Mouse (Mus musculus) granulocyte monocyte progenitor cell, adult 5-6 weeks (primary cell): ENCODE results near the gene Sgf29. TPM values are rescaled to one million over a fixed set of nuclear protein-coding genes. Genes with fewer than 3 reads are reported as not detected.

ENCODE experiments used
- ATAC-seq: replicated peaks from 2 replicates; pipeline ENCODE4 v1.8.0; 2016; ENCODE audit warnings: mild to moderate bottlenecking, moderate TSS enrichment, inconsistent platforms; ENCODE audit not compliant: poor library complexity, severe bottlenecking
- total RNA-seq, 2 experiments: library from RNA; stranded (forward) in 1 of 2; stranded (reverse) in 1 of 2; fragments of 200-712, 200-1000 nt in 1 of 2; fragments of >200 nt in 1 of 2; fragmentation: Nextera tagmentation in 1 of 2; gene quantifications; 2 replicates each; pipeline ENCODE4 v1.2.3; 2014 to 2017

Gene Sgf29
- total RNA-seq, 2 experiments from 2014 or later = 79.1 to 133 TPM

GRCm38 (mm10) chr7:126678545-126679341 is 29.6 kb downstream of the Sgf29 start:
- ATAC-seq = no peak

GRCm38 (mm10) chr7:126679683-126680082 is 30.6 kb downstream of the Sgf29 start:
- peak; percentile 52 for ATAC-seq

GRCm38 (mm10) chr7:126681221-126681620 is 32.1 kb downstream of the Sgf29 start:
- no peak for ATAC-seq

- peak; percentile 13; the same call in 1 of the 2 replicates for ATAC-seq
Measured at GRCm38 (mm10) chr7:126688156-126688555, 39.0 kb downstream of the Sgf29 start.

GRCm38 (mm10) chr7:126689021-126689420 is 39.9 kb downstream of the Sgf29 start:
- ATAC-seq = no peak

- no peak for ATAC-seq
Measured at GRCm38 (mm10) chr7:126690737-126691136, 41.6 kb downstream of the Sgf29 start.

GRCm38 (mm10) chr7:126691676-126692075 is 42.6 kb downstream of the Sgf29 start:
- ATAC-seq = no peak

GRCm38 (mm10) chr7:126692426-126692825 is 43.3 kb downstream of the Sgf29 start:
- ATAC-seq = no peak

GRCm38 (mm10) chr7:126693256-126693655 is 44.1 kb downstream of the Sgf29 start:
- ATAC-seq = peak; percentile 40

GRCm38 (mm10) chr7:126693781-126694180 is 44.7 kb downstream of the Sgf29 start:
- ATAC-seq = no peak

- ATAC-seq = no peak
Measured at GRCm38 (mm10) chr7:126694441-126695051, 45.4 kb downstream of the Sgf29 start.

- peak; percentile 57 for ATAC-seq
Measured at GRCm38 (mm10) chr7:126695210-126695611, 46.1 kb downstream of the Sgf29 start, which contains the start of gene Bola2. Gene Bola2, plus strand, starts transcription at chr7:126695401.

GRCm38 (mm10) chr7:126695631-126696207 is 46.6 kb downstream of the Sgf29 start, which contains the start of gene Slx1b:
Gene Slx1b, minus strand, starts transcription at chr7:126695784.
- peak; percentile 87 for ATAC-seq

- ATAC-seq = no peak
Measured at GRCm38 (mm10) chr7:126696303-126696702, 47.2 kb downstream of the Sgf29 start.

- ATAC-seq = no peak
Measured at GRCm38 (mm10) chr7:126696886-126697285, 47.8 kb downstream of the Sgf29 start.

- no peak for ATAC-seq
Measured at GRCm38 (mm10) chr7:126697838-126698237, 48.7 kb downstream of the Sgf29 start.

- no peak for ATAC-seq
Measured at GRCm38 (mm10) chr7:126700063-126701015, 51.2 kb downstream of the Sgf29 start.

- ATAC-seq = peak; percentile 41
Measured at GRCm38 (mm10) chr7:126701070-126701469, 52.0 kb downstream of the Sgf29 start.

GRCm38 (mm10) chr7:126701559-126702357 is 52.6 kb downstream of the Sgf29 start:
- no peak for ATAC-seq
